Mouse (Mus musculus) adrenal gland, adult 2 months (tissue): ENCODE results near the gene Tmem164. TPM values are rescaled to one million over a fixed set of nuclear protein-coding genes. Genes with fewer than 3 reads are reported as not detected.
A peak's percentile ranks its signal among the peaks of the same experiment; 100 is the strongest.

Experiments
- DNase-seq: peaks from one replicate; pipeline ENCODE4 v3.0.0; 2021
- polyA plus RNA-seq: library from polyadenylated mRNA; depleted of rRNA; stranded (reverse); fragments of >200 nt; gene quantifications from 2 replicates; pipeline ENCODE4 v1.2.3, GENCODE M21; 2012
- total RNA-seq, 2 experiments: library from RNA; stranded (reverse); gene quantifications; 2 replicates each; pipeline ENCODE4 v1.2.3; 2021

Tmem164 gene
- total and polyA plus RNA-seq, 3 experiments: 18.9 to 36.3 (median 26.0) TPM

DNA sequence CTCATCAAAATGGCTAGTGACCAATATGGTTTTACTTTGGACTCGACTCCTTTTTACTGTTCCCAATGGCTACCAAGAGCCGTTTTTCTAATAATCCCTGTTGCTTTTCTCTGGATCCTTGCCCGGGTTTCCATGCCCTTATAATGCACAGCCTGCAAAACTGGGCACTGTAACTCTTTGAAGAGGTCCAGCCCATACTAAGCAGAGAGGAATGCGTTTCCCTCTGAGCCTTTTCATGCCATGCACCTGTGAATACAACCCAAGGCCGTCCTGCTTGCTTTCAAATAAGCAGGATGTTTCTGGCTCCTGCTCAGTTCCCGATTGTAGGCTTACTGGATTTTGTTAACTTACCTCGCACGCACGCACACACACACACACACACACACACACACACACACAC, 7.3 kb downstream of the Tmem164 start:
- DNase-seq: no peak

DNA sequence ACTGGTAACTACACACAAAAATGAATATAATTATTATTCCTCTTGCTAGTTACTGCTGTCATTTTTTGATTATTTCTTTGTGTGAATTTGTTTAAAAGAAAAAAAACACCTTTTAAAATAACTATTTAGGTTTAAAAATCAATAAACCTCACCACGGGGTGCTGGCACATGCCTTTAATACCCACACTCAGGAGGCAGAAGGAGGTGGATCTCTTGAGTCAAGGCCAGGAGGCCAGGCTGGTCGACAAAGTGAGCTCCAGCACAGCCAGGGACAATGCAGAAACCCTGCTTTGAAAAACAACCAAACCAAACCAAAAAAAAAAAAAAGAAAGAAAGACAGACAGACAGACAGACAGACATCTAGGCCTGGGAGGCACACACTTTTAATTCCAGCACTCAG, 12.1 kb downstream of the Tmem164 start:
- no peak for DNase-seq

DNA sequence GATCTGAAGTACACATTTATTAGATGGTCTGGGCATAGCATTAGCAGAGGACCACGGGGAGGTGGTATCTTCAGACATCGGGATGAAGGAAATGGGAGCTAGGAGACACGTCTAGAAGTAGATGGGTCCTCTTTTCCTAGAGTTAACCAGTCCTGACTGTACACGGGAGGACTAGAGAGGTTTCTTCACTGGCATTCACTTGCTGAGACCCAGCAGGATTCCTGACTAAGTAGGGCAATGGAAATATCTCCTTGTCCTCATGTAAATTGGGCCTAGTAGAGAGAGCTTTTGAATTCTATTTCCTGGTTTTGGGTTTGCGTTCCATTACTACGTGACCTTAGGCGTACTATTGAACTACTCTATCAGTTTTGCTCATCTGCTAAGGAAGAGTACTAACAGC, 13.1 kb downstream of the Tmem164 start:
- DNase-seq: no peak

DNA sequence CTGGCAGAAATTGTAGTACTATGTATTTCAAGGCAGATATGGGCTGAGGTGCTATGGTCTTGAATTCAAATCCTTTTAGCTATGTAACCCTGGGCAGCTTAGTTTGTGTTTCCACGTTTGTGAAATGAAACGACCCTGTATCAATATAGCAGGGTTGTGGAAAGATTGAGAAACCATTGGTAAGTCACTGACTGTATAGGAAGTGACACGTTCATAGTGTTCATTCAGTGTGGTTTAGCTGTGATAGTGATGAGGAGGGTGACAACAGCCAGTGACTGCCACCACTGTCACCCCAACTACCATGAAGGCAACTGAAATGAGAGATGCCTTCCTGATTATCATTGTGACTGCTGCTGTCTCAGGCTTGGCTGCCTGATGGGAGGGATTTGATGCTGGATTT, 13.7 kb downstream of the Tmem164 start:
- no peak for DNase-seq

DNA sequence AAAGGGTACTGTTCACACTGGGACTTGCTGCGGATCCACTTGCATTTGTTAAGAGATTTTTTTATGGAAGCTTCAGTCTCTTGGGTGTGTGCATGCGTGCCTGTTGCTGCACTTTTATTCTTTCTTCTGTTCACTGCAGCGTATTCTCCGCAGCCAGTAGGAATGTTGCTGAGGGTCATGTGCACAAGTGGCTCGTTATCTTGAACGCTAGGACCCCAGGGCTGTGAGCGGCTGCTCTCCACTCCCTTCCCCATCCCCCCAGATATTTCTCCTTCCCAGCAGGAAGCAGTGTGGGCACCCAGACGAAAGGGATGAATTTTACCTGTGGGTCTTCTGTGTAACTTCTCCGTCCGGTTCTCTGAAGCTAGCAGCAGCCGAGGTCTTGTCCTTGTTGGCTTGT, 15.6 kb downstream of the Tmem164 start:
- DNase-seq: no peak

DNA sequence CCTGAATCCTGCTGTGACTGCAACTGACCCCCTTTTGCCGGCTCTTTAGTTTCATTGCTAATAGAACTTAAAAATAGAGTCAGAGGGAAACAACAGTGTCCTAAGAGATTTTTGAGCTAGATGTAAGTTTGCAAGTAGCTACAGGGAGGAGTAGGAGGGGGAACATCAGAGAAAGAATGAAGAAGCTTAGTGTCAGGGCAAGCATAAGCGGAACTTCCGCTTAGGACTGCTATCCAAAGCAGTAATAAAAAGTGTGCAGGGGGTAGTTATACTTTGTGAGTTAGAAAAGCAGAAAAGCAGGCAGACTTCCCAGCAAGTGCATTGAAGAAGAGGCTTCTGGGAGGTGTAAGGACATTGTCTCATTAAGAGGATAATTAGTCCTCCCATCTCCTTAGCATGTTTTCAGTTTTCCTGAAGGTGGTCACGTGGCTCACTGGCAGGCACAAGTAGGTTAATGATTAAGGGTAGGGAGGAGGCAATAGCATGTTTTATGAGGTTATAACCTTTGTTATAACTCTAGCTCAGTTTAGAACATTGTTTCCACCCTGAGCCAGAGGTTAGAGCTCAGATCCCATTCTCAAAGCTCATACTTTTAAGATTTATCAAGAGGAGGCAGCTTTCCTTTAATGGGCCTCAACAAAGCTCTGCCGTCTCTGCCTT, 16.5 kb downstream of the Tmem164 start:
- DNase-seq: no peak

DNA sequence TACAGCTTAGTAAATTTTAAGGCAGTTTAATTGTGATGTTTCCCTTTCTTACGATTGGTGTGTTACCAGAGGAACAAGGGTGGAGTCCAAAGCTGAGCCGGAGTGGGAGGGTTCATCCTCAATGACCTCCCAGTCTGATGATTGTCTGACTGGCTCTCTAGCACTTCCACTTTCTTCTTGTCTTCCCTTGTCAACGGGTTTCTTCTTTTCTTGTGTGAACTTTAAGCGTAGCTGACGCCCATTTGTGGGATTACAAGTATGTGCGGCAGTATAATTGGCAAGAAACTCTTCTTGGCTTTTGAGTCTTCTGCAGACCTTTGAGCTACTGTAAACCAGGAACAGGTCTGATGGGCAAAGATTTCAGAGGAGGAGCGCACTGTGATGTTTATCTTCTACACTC, 17.0 kb downstream of the Tmem164 start:
- DNase-seq: no peak

DNA sequence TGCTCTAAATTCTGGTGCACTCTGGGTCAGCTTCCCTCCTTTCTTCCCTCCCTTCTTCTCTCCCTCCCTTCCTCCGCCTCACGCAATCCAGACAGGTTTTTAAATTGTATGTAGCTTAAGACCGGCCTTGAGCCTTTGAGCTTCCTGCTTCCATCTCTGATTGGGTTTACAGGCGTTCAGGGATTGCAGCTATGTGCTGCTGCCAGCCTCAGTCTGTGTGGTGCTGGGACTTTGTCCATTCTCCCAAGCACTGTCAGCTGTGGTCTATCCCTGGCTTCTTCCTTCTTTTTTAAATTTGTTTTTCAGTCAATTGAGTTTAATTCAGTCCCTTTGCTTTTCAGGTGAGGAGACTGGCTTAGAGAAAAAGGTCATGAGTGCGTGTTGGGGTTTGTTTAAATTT, 20.9 kb downstream of the Tmem164 start:
- DNase-seq: no peak

DNA sequence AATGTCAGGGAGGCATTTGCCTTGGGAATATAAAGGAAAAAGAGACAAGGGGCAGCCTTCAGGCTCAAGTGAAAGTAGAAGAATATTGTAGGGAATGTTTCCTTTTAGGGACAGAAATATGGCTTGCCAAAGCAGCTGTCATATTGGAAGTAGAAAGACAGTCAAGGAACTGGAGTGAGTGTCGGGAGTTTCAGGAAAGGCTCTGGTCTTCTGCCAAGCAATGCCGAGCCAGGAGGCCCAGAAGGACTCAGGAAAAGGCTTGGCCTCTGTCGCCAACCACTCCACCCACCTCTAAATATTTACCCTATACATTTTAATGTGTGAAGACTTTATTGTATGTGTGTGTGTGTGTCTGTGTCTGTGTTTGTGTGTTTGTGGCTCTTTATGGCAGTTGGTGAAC, 21.4 kb downstream of the Tmem164 start:
- DNase-seq: no peak

DNA sequence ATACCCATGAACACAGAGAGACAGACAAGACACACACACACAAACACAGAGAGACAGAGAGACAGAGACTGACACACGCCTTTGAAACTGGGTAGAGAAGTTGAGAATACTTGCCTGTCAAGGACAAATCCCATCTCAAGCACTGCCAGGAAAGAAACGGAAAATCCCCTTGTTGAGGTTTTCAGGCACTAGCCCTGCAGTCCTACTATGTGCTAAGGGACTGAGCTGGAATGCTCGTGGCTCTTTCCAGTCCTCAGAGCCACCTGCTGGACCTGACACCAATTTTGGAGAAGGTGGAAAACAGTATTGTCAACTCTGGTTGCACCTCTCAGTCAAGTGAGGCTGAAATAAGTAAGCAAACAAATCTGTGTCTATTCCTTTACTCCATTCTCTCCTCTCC, 22.7 kb downstream of the Tmem164 start:
- DNase-seq: no peak

DNA sequence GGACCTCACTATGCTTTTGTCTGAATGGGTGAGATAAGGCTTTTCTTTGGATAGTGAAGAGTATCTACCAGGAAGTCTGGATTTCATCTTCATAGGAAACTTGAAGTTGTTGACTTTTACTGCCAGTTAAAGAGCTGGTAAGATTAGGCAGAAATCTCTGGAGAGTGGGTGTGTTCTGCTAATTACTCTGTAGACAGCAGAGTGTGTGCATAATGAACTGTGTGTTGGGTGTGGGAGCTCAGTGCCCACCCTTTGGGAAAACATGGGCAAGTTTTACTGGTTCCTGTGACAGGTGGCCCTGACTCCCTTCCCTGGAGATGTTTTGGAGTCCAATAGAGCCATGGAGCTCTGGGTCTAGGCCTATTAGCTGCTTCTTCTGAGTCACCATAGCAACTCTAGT, 27.1 kb downstream of the Tmem164 start:
- no peak for DNase-seq

DNA sequence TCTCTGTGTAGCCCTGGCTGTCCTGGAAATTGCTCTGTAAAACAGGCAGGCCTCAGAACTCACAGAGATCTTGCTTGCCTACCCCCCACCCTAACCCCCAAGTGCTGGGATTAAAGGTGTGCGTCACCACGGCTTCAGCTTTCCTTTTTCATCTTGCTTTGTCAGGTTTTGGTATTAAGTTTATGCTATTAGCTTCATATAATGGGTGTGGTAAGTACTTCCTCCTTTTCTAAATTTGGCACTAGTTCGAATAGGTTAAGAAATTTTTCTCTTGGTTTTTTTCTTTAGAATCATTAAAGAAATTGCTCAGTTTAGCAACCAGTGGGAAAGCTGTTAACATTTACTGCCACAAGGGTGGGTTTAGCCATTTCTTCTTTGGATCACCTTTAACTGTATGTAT, 34.8 kb downstream of the Tmem164 start:
- no peak for DNase-seq

DNA sequence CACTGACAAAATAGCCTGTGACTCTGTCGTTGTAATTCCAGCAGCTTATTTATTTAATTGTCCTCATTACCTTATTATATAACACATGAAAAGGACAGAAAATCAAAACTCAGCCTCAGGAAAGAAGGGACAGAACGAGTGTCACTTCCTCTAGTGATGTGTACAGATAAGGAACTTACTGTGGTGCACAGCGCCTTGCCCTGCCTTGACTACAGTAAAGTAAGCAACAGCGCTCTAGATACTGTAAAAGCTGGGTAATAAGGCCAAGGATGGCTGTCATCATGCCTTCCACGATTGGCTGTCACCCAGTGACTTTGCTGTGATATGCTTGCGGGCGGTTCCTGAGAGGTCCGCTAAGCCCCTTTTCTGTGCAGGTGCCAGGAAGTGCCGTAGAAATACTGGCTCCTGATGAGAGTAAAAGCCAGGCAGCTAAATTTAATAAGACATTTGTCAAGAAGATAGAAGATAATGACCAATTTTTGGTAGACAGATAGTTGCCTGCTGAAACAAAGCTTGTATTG, 36.8 kb downstream of the Tmem164 start:
- DNase-seq: no peak

DNA sequence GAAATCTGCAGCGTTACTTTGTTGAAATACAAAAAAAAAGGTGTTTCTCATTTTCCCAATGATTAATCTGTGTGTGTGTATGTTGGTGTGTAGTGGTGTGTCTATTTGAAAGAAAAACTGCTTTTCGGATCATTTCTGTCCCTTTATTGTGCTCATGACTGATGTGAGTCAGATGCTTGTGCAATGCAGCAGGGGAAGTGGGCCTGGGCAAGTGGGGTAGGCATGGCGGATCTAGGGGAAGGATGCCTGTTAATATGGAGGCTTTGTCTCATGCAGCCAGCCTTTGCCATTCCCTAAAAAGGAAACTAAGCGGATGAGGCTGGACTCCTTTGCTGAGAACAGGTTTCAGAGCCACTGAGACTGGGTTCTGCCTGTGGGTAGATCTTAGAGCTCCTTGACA, 37.6 kb downstream of the Tmem164 start:
- no peak for DNase-seq

DNA sequence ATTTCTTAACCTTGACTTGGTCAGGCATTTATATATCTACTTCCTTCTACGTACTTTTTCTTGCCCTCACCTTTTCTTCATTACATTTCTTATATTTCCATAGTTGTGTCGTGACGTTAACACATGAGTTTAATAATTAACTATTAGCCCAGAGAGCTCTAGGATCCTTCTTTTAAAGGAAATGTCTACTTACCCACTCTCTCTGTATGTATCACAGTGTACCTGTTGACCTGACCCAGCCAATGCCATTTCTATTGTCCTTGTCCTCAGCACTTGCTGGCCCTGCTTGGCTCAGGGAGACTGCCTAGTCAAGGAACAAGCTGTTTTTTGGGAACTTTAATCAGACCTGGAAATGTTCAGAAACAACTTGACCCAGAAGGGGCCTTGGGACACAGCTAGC, 40.7 kb downstream of the Tmem164 start:
- no peak for DNase-seq

DNA sequence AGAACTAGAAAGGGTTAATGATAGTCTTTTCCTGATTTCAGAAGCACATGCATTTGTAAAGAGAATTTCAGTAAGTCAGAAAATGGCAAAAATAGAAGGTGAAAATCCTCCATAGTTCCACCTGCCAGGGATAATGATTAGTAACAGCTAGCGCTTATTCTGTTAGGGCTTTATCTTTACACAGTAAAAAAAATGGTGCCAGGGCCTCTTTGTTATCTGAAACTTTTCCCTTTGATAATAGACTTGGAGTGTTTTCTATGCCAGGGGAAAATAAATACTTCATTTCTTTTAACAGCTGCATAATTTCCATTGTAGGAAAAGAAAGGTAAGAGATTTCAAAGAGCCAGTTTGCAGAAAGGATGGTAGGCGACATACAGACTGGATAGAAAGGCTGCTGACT, 43.0 kb downstream of the Tmem164 start:
- DNase-seq: no peak

DNA sequence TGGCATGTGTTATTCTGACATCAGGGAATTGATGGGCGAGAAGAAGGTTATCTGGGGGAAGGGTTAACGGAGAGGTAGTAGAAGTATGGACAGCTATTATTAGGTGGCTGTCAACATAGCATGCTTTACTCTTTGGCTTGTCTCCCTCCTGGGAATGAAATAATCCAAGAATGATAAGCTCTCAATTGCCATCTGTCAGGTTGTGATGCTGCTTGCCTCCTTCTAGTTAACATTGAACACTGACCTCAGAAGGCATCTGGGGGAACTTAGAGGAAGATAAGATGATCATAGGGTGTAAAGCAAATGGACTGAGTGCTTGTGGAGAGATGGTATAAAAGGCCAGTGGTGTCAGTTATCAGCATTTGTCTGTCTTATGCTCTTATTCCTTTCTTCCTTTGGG, 44.4 kb downstream of the Tmem164 start:
- no peak for DNase-seq

DNA sequence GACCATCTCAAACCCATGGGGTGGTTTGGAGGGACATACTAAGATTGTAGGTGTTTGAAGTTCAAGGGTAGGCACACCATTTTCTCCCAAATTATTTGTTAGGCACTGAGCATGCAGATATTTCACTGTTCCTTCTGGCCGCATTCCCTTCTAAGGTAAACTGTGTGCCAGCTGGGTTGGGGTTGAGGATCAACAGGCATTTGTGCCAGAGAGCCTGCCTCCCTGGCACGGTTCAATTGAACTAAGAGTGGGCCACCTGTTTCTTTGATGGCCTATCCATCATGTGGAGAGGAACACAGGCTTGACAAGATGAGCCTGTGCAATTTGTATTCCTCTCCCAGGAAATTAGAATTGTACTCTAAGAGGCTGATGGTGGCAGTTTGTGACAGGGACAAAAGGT, 45.1 kb downstream of the Tmem164 start:
- no peak for DNase-seq

DNA sequence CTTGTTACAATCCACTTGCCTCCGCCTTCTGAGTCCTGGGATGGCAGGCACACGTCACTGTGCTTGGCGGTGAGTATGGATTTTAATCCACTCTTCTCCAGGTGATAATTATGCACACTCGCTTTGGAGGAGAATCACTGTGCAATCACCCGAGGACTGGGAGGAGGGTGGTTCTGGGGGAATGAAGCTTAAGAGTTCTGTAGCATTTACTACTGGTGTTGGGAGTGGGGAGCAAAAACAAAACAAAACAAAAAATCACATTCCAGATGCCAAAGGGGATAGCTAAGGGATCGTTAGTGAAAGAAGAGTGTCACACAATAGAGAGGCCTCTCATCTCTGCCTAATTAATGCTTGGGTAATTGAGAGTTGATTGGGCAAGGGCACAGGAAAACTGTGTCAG, 46.6 kb downstream of the Tmem164 start:
- no peak for DNase-seq

DNA sequence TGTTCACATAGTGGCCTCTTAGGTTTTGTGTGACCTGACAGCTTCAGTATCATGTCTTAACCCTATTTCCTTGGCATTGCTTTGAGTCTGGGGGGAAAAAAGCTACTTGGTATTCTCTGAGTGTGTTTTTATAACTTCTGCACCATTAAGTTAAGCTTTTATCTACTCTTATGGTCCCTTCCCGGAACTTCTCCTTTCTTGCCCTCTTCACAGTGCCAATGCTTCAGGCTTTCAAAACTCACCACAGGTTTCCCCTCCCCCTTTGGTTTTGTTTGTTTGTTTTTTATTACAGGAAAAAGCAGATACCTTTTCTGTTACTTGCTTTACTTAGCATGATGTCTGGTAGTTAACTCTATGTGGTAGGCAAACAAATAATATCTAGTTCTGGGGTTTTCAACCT, 47.8 kb downstream of the Tmem164 start:
- DNase-seq: no peak

DNA sequence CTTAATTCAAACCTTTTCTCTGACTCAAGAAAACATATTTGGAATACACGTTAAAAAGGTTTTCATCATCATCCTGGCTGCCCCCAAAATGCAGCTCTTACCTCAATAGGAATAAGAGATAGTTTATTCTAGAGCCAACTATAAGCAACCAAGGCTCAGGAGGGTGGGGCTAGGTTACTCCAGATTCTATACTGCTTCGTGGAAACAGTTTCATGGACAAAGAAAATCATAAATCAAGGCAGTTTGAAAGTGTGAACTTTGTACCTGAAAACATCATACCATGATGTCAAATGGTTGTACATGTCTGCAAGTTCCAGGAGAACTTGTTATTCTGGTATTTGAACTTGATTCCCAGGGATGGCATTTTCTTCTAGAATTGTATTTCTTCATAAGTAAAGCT, 48.3 kb downstream of the Tmem164 start:
- DNase-seq: no peak

DNA sequence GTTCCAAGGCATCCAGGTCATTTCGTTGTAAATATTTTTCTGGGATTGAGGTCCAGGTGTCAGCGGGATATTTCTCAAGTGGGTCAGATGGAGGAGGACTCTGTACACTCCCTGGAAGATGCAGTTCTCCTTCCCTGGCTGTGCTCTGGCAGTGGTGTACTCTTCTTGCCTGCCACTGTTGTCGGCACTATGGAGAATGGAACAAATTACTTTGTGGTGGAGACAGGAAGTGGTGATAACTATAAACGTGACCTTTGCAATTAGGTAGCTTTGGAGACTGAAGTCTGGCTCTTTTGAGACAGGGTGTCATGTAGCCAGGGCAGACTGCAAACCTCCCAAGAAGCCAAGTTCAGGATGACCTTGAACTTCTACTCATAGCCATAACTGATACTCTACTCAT, 55.9 kb downstream of the Tmem164 start:
- DNase-seq: peak; percentile 14

DNA sequence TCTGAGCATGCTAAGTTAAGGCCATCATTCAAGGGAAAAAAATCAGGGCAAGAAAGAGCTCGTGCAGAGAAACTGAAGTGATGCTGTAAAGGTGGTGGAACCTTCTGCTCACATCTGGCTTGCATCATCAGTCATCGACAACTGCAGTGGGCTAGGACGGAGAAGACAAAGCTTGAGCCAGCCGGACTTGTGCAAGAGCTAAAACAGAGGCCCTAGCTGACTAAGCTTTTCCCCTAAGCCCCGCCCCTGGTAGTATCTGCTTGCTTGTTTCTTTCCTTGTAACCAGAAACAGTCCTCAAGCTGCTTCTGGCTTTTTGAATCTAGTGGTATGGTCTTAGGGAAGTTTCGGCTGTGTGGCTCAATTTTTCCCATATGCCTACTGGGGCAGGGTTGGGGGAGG, 56.5 kb downstream of the Tmem164 start:
- peak; percentile 76 for DNase-seq

DNA sequence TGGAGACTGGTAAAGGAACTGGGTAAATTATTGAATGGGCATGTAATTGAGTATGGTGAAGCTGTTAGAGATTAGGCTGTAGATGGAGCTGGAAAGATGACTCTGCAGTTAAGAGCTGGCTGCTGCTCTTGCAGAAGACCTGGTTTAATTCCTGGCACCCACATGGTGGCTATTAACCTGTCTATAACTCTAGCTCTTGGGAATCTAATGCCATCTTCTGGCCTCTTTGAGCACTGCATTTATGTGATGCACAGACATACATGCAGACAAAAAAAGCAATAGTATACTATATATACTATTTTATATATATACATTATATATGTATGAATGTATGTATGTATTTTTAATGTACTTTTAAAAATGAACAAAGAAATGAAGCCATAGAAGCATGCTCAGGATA, 66.2 kb downstream of the Tmem164 start:
- DNase-seq: no peak

DNA sequence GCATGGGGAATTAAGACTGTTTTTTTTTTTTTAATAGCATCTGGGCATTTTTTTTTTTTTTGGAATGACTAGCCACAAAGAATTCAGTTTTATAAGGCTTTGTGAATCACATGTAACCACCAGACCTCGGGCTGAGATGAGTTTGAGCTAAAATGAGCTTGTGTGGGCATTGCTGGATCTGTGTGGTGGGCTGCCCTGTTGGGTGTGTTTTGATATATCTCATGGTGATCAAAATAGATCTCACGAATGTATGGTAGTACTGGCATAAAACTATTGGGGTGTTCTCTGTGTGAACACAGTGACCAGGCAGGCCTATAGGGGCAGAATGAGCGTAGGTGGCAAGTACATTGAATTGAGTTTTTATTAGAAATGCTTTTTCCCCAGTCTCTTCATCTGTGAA, 67.4 kb downstream of the Tmem164 start:
- DNase-seq: no peak
